25 mouse cellular contexts compared by ENCODE assay signal in genomic region chr13:102294451-102294850, GRCm38 (mm10).
DNase-seq lines count a peak whose midpoint lies in the region; ATAC-seq and TF ChIP-seq lines count a peak whose summit lies in the region.
"Had no signal": no experiment of that assay in that cellular context is flagged by ENCODE, and none has a peak within 500 bp of the region (broad histone marks: within the 10 kb centered on the region; RNA-seq: fewer than 3 reads in every experiment).

No protein-coding gene starts in this region.

- TF ChIP-seq POLR2A in brain, embryonic 14.5 days (IDR thresholded peaks at IDR 0.05; ENCODE audit: borderline replicate concordance, extremely low read depth, insufficient read depth, insufficient read length, poor library complexity, severe bottlenecking), result no peak

- WGBS in forebrain, embryonic 14.5 days, result 60% methylated on average over 2 of the region's 2 CpGs
- WGBS in forebrain, embryonic 12.5 days, result 70% methylated on average over 2 of the region's 2 CpGs
- WGBS in intestine, postnatal 0 days, result 83% methylated on average over 2 of the region's 2 CpGs

- H3K9ac ChIP-seq in forebrain, embryonic 14.5 days (ENCODE audit: low read length), result no peak overlapping the region
- no peak overlapping the region for H3K9ac ChIP-seq in forebrain, embryonic 12.5 days
- no peak overlapping the region for H3K9ac ChIP-seq in intestine, postnatal 0 days (ENCODE audit: low read depth, low read length)
- H3K9ac ChIP-seq: embryonic facial prominence, embryonic 13.5 days; forebrain, embryonic 13.5 days; forebrain, postnatal 0 days; hindbrain, embryonic 12.5 days had no signal

- no peak for ATAC-seq in forebrain, embryonic 14.5 days
- no peak for ATAC-seq in forebrain, embryonic 12.5 days (ENCODE audit: low FRiP score)
- no peak for ATAC-seq in intestine, postnatal 0 days
- ATAC-seq: forebrain, embryonic 13.5 days; forebrain, postnatal 0 days; hindbrain, embryonic 16.5 days; inflammation-experienced regulatory T-cells, adult 6 months; Patski had no signal

- no peaks in the 10 kb centered on the region for H3K4me1 ChIP-seq in forebrain, embryonic 14.5 days (ENCODE audit: control insufficient read depth, insufficient read depth, low read length)
- H3K4me1 ChIP-seq in forebrain, embryonic 12.5 days, result no peaks in the 10 kb centered on the region
- H3K4me1 ChIP-seq in intestine, postnatal 0 days (replicated peaks; ENCODE audit: control insufficient read depth, insufficient read depth, low read length), result no peaks in the 10 kb centered on the region
- H3K4me1 ChIP-seq: embryonic facial prominence, embryonic 10.5 days; embryonic facial prominence, embryonic 13.5 days; forebrain, embryonic 13.5 days; hindbrain, embryonic 12.5 days had no signal

- no peaks in the 10 kb centered on the region for H3K9me3 ChIP-seq in forebrain, embryonic 14.5 days (replicated peaks; ENCODE audit: control insufficient read depth, low read length)
- no peaks in the 10 kb centered on the region for H3K9me3 ChIP-seq in forebrain, embryonic 12.5 days
- H3K9me3 ChIP-seq in intestine, postnatal 0 days (ENCODE audit: control insufficient read depth), result no peaks in the 10 kb centered on the region
- H3K9me3 ChIP-seq: embryonic facial prominence, embryonic 10.5 days; embryonic facial prominence, embryonic 13.5 days; forebrain, embryonic 13.5 days; hindbrain, embryonic 12.5 days had no signal

- TF ChIP-seq CTCF in brain, embryonic 14.5 days (IDR thresholded peaks at IDR 0.05; ENCODE audit: borderline replicate concordance, extremely low read depth, insufficient read depth, insufficient read length), result no peak
- no peak for TF ChIP-seq CTCF in intestine, postnatal 0 days (IDR thresholded peaks at IDR 0.05; ENCODE audit: low read depth)

- no peak overlapping the region for H3K4me3 ChIP-seq in forebrain, embryonic 14.5 days (ENCODE audit: low read depth, low read length)
- H3K4me3 ChIP-seq in forebrain, embryonic 12.5 days (replicated peaks), result no peak overlapping the region
- no peak overlapping the region for H3K4me3 ChIP-seq in intestine, postnatal 0 days (ENCODE audit: low read depth, low read length)
- H3K4me3 ChIP-seq: embryonic facial prominence, embryonic 10.5 days; embryonic facial prominence, embryonic 13.5 days; erythroblast, embryonic 14.5 days; forebrain, embryonic 13.5 days; gastrocnemius, adult 2 months; hindbrain, embryonic 12.5 days had no signal

- no peak overlapping the region for H3K4me2 ChIP-seq in forebrain, embryonic 14.5 days (ENCODE audit: low read length)
- no peak overlapping the region for H3K4me2 ChIP-seq in forebrain, embryonic 12.5 days
- H3K4me2 ChIP-seq in intestine, postnatal 0 days (replicated peaks; ENCODE audit: low read depth), result no peak overlapping the region
- H3K4me2 ChIP-seq: embryonic facial prominence, embryonic 13.5 days; forebrain, embryonic 13.5 days; heart, embryonic 11.5 days; hindbrain, embryonic 12.5 days had no signal

- no peak overlapping the region for H3K27ac ChIP-seq in forebrain, embryonic 14.5 days (ENCODE audit: low read depth, low read length)
- no peak overlapping the region for H3K27ac ChIP-seq in forebrain, embryonic 12.5 days
- no peak overlapping the region for H3K27ac ChIP-seq in intestine, postnatal 0 days (ENCODE audit: low read depth, low read length)
- H3K27ac ChIP-seq: embryonic facial prominence, embryonic 10.5 days; embryonic facial prominence, embryonic 13.5 days; forebrain, embryonic 13.5 days; gastrocnemius, adult 2 months; hindbrain, embryonic 12.5 days had no signal

- no peaks in the 10 kb centered on the region for H3K27me3 ChIP-seq in forebrain, embryonic 14.5 days (replicated peaks; ENCODE audit: control insufficient read depth, insufficient read depth, low read length)
- no peaks in the 10 kb centered on the region for H3K27me3 ChIP-seq in forebrain, embryonic 12.5 days
- no peaks in the 10 kb centered on the region for H3K27me3 ChIP-seq in intestine, postnatal 0 days (replicated peaks; ENCODE audit: control insufficient read depth, insufficient read depth, low read length)
- H3K27me3 ChIP-seq: embryonic facial prominence, embryonic 13.5 days; forebrain, embryonic 13.5 days; hindbrain, embryonic 12.5 days; Patski had no signal

- peak; percentile 23 for DNase-seq in forebrain, embryonic 14.5 days (ENCODE audit: low spot score)
- peak; percentile 55 for DNase-seq in retina, postnatal 1 day
- no peak for DNase-seq in retina, embryonic 14.5 days (ENCODE audit: low spot score)
- DNase-seq in brain, embryonic 14.5 days (ENCODE audit: low read depth), result peak; percentile 55
- DNase-seq: adrenal gland, postnatal 10 days; adrenal gland, postnatal 36 days; cerebellum, adult 11-12 months; cerebellum, adult 8-10 months; cerebellum, postnatal 36 days; embryo, embryonic 11 days; forebrain, postnatal 0 days; gastrocnemius, adult 2 months; gastrocnemius, postnatal 14 days; heart, adult 11 months had no signal

- no peaks in the 10 kb centered on the region for H3K36me3 ChIP-seq in forebrain, embryonic 14.5 days (ENCODE audit: control insufficient read depth, insufficient read depth, low read length)
- H3K36me3 ChIP-seq in forebrain, embryonic 12.5 days (replicated peaks), result no peaks in the 10 kb centered on the region
- H3K36me3 ChIP-seq in intestine, postnatal 0 days (ENCODE audit: control insufficient read depth, insufficient read depth), result no peaks in the 10 kb centered on the region
- H3K36me3 ChIP-seq: embryonic facial prominence, embryonic 10.5 days; embryonic facial prominence, embryonic 13.5 days; hindbrain, embryonic 12.5 days had no signal
